Mouse (Mus musculus) frontal cortex, adult (tissue): Measurements from ENCODE around the gene Actn2.

Experiments
- ATAC-seq: cut with Nextera tagmentation; 2 replicates; pipeline ENCODE4 v1.9.2; 2017; ENCODE audit warnings: mild to moderate bottlenecking, moderate library complexity, mixed read lengths; ENCODE audit not compliant: low TSS enrichment

The Actn2 gene

DNA sequence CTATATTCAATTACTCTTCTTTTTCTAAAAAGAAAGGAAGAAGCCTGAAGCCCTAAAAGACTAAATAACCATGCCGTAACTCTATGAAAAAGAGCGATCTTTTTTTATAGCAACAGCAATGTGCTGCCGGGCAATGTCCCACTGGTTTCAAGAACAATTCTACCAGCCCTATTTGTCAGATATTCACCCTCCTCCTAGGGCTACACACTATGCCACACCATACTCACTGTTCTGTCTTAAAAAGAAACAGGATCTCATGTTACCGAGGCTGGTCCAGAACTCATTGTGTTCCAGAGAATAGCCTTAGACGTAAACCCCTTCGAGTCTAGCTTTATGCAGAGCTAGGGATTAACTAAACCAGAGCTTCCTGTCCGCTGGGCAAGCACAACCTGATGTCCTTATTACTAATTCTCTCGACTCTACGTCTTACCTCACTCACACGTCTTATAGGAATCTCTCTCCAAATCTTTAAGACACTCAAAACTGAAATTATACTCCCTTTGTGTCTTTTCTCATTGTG, 83.6 kb downstream of the Actn2 start:
- ATAC-seq = no peak

DNA sequence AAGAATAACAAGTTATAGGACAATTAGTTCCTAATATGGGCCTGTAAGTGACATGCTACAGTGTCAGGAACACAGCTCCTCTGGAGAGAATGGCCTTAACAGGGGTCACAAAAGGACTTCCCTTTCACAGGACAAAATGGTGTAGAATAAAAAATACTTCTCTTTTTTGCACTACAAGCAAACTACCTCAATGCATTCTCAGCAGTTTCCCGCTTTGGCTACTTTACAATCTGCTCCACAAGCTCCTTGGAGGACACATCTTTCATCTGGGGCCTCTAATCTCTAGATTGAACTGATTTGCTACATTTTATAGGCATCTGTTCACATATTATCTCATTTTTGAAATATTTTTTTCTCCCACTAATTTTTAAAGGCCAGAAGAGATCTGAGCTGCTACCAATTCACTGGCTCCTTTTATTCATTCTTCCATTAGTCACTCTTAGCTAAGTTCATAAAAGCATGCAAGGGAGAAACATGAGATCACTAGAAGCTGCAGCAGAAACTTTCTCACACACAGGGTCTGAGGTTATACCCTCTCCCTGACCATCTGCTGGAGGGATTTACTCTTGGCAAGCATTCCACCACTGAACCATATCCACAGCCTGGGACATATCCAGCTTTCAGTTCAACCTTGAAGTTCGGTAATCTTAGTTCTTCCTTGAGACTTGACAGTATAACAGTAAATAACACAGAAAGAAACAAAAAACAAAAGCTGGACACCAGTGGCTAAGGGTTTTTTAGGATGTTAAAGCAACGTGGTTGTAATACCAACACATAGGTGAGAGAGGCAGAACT, 84.5 kb downstream of the Actn2 start:
- ATAC-seq = no peak

DNA sequence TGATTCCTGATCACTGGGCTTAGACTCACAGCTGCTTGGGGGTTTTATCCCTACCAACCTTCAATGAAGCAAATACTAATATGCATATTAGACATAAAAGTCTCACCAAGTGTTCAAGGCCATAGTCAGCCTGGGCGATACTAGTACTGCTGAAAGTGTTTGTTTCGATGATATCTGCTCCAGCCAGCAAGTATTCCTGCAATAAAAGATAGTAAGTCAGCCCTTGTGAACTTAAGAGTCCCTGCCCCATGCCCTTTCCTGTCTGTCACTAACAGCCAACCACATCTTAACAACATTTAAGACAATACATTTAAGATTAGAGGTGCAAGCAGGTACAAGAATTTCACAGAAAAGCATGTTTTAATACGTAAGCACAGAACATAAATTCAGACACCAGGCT, 90.1 kb downstream of the Actn2 start:
- ATAC-seq = no peak

DNA sequence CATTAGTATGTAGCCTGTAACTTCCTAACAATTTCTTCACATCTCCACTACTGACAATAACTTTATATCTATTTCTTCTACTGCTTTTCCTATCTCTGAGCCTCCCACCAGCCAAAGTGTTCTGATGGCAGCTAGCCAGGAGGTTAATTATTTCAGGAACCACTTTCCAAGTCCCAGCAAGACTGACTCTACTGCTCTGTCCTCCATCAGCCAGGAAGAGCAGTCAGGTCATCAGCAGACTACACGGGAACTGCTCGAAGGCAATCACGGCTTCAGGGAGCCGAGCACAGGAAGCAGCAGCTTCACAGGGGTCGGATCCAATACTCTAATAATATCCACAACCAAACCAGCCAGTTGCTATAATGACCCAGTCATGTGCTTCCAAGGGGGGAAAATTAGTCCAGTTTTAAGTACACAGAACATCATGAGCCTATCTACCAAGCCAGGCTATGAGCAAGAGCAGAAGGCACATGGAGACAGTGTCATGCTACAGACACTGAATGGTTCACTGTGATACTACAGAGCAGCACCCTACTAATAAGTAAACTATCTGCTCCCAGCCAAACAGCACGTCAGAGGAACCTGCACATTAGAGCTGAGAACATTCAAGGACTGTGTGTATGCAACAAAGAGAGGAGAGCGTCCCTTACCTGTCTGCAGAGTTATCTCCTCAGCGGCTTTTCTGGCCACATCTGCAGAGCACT, 91.2 kb downstream of the Actn2 start:
- ATAC-seq = no peak

DNA sequence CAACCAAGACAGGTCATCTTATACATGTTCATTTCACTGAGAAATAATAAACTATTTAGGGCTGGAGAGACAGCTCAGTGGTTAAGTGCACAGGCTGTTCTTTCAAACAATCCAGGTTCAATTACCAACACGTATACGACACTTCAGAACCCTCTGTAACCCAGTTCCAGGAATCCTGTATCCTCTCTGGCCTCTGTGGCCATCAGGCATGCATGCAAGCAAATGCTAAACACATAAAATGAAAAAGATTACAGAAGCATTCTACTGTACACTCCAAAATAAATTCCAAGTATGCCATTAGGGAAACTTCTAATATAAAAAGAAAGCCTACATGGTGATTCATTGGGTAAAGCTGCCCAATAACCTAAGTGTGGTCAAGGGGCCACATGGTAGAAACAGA, 94.6 kb downstream of the Actn2 start:
- no peak for ATAC-seq

DNA sequence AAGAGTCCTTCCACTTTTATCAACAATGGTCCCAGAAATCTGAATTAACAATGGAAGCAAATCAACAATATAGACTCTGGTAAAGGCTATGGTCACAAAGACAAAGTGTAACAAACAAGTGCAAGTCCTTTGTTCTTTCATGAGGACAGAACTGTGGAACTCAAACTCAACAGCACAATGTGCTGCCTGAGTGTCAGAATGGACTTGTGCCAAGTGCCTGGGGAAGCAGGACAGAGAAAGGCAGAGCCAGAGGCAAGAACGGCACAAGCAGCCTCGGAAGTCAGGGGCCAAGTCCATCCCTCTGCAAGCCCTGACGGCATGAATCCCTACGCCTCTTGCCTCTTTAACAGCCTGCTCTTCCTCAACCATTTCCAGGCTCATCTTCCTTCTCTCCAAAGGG, 96.6 kb downstream of the Actn2 start:
- ATAC-seq = peak; percentile 38; the same call in 1 of the 2 replicates

DNA sequence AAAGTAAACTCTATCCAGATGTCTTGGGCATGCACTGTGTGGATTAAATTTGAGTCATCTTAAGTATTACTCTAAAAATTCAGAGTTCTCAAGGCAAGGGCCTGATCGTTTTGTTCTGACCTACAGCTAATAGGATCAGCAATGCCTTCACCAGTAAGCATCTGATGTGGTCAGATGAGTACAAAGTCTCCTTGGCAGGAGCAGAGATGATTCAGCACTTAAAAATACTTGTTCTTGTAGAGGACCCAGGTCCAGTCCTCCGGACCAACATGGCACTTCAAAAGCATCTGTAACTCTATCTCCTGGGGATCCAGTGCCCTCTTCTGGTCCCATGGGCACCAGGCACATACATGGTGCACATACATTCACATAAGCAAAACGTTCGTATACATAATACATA, 108.4 kb downstream of the Actn2 start:
- no peak for ATAC-seq

DNA sequence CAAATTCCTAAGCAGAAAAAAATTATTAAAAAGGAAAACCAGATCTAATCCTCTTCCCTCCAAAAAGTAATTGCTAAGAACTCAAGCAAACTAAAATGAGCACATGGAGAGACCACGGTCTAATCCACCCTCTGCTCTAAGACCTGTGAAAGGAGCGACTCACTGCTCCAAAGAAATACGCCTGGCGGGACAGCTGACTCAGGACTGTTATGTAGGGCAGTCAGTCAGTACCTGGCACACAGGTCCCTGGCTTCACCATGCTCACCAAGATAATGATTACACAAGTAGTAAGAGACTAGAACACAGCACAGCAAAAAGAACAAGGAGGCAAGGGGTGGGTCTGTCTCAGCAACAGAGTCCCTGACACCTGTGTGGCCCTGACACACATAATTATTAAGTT, 112.3 kb downstream of the Actn2 start:
- no peak for ATAC-seq

DNA sequence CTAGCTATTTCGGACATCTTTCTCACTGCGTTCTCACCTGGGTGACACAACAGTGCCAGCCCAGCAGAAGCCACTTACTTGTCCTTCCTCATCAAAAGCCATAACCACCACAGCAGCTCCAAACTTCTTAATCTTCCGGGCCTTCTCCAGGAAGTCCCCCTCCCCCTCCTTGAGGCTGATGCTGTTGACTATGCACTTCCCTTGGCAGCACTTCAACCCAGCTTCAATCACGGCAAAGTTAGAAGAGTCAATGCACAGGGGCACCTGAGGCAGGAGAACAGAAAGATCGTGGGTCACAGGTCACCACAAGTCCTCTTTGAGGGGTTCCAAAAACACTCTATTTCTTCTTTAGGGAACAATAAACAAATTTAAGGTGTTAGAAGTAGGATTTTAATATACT, 113.0 kb downstream of the Actn2 start:
- ATAC-seq = no peak
